Mouse (Mus musculus): ENCODE data around the gene Tnfaip1. TPM values are rescaled to one million over a fixed set of nuclear protein-coding genes. Genes with fewer than 3 reads are reported as not detected.
"Not testable (repeated sequence)": the region's sequence is repeated elsewhere in the genome, so short reads cannot be mapped to it uniquely, and the experiment has no call there.

The Tnfaip1 gene
- total RNA-seq, 2 experiments from 2014 or later: 32.1 to 32.6 TPM

DNA sequence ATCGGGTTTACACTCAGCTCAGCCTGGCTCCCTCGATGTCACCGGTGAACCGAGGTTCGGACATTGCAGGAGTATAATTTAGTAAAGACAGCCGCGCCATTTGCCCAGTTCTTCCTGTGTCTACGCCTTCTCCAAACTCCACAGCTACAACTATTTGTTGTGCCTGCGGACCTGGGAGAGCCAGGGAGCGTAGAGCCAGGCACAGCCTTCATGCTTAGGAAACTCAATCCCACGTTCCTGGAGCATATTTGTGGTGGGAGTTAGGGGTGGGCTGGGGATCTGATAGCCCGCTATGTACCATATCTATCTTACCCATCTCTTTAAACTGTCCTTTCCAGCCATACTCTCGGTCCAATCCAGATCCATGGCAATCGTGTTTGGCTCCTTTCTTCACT lies 555 bp upstream of the Tnfaip1 start:
- no peak for DNase-seq

GRCm38 (mm10) chr11:78535376-78536079 lies 604 bp downstream of the Tnfaip1 start:
- no peak for DNase-seq

DNA sequence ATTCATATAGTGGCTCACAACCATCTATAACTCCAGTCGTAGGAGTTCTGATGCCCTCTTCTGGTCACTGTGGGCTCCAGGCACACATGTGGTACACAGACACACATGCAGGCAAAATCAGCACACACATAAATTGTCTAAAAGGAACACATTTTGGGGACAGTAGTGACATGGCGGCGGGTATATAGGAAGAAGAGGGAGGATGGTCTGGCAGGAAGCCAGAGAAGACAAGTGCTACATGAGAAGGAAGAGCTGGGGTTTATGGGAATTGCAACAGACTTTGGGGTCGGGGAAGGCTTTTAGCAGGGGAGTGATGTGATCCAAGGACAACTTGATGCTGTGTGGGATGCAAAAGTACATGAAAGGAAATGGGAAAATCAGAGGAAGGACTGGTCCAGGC lies 1.6 kb downstream of the Tnfaip1 start:
- no peak for DNase-seq

GRCm38 (mm10) chr11:78531515-78531914 lies 4.6 kb downstream of the Tnfaip1 start:
- DNase-seq: not testable (repeated sequence)

- DNase-seq: no peak
Observed at GRCm38 (mm10) chr11:78531046-78531445, 5.1 kb downstream of the Tnfaip1 start.

DNA sequence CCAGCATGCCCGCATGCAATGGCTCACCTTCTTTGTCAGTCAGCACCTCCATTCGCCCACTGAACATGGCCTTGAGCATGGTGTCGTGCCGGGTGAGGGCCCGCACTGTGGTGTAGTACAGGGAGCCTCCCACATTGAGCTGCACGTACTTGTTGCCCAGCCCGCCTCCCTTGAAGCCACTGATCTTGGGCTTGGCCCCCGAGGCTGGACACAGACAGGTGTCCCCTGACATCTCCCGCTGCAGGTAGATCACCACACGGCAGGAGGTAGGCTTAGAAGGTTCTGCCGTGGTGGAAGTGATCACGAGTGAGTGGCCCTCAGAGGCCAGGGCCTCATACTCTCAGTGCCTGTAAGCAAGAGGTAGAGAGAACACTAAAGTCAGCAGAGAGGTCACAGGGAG lies 6.1 kb downstream of the Tnfaip1 start:
- DNase-seq: no peak

GRCm38 (mm10) chr11:78528714-78529113 lies 7.4 kb downstream of the Tnfaip1 start:
- no peak for DNase-seq

DNA sequence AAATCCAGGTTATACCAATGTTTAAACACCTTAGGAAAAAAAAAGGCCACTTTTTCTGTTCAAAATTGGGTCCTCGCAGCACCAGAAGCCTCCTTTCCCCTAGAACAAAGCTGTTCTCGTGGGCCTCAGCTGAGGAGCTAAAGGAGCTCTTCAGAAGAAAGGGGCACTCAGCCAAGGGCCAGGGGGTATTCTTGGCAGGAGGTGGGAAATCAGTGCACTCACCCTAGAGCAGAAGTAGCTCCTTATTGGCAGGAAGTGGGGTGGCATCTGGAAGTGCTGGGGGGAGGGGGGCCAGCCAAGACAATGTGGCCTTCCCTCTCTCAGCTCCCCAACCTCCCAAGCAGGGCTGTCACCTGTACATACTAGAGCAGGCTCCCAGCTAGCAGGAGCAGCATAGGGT lies 11.3 kb downstream of the Tnfaip1 start:
- DNase-seq: no peak

GRCm38 (mm10) chr11:78523241-78523955 lies 12.7 kb downstream of the Tnfaip1 start:
- DNase-seq: no peak

- no peak for DNase-seq
Observed at GRCm38 (mm10) chr11:78522481-78522997, 13.6 kb downstream of the Tnfaip1 start.

- DNase-seq: no peak
Observed at GRCm38 (mm10) chr11:78521880-78522279, 14.3 kb downstream of the Tnfaip1 start.

- no peak for DNase-seq
Observed at GRCm38 (mm10) chr11:78518931-78519330, 17.2 kb downstream of the Tnfaip1 start.

DNA sequence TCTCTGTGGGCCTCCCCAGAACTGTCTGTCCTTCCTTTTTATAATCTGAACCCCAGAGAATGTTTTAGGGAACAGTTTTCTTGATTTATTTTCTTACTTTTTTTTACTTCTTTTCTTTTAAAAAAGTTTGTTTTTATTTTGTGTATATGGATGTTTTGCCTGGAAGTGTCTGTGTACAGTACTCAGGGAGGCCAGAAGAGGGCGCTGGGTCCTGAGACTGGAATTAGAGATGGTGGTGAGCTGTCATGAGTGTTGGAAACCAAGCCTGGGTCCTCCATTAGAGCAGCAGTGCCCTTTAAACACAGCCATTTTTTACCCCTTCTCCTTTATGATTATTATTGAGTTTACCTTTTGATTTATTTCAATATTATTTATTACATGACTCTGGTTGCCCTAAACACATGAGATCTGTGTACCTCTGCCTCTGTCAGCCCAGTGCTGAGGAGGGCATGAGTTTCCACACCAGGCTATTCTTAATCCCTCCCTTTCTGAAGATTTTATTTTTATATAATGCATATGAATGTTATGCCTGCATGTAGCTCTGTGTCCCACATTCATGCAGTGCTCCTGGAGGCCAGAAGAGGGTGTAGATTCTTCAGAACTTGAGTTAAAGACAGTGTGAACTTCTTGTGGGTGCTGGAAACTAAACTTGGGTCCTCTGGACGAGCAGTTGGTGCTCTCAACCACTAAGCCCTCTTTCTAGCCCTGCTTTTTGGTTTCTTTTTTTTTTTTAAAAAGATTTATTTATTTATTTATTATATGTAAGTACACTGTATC lies 20.4 kb downstream of the Tnfaip1 start:
- DNase-seq: no peak

GRCm38 (mm10) chr11:78513106-78513790 lies 22.9 kb downstream of the Tnfaip1 start:
- no peak for DNase-seq

DNA sequence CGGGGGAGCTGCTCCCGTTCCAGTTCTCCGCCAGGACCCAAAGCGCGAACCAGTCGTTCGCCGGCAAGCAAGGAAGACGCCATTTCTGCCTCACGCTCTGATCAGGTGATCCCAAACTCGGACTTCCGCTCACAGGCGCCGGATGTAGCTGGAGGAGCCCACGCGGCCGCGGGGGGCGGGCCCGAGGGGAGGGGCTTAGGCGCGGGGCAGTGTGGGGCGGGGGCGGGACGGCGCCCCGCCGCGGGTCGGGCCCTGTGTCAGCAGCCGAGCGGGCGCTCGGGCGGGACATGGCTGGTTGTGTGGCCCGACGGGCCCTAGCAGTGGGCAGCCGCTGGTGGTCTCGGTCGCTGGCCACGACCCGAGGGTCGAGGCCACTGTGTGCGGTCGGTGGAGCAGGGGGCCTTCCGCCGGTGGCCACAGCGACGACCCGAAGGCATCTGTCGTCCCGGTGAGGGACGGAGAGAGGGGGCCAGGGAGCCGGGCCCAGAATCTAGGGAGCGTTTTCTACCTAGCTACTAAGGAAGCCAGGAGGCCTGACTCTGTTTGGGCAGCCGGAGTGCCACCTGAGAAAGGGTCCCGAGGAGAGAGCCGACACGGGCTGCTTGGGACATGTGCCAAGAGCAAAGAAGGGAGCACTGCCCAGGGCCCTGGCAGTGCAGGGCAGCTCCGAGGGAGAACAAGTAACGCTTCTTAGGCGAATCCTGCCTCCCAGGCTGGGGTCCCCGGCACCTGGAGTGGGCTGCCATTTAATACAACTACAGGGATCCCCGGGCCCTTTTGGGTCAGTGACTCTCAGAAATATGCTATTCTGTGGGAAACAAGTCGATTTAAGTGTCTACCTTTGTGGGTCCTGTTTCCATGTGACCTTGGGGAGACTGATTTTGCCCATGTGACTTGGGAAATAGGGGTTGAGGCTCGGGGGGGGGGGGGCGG lies 23.8 kb downstream of the Tnfaip1 start, which contains the start of the genes Tmem199 and Poldip2:
Gene Tmem199, minus strand, starts transcription at position 148 of the 933 bp plus-strand sequence.
Gene Poldip2, plus strand, starts transcription at position 169 of the 933 bp plus-strand sequence.
- peak; percentile 86 to 87 for DNase-seq

DNA sequence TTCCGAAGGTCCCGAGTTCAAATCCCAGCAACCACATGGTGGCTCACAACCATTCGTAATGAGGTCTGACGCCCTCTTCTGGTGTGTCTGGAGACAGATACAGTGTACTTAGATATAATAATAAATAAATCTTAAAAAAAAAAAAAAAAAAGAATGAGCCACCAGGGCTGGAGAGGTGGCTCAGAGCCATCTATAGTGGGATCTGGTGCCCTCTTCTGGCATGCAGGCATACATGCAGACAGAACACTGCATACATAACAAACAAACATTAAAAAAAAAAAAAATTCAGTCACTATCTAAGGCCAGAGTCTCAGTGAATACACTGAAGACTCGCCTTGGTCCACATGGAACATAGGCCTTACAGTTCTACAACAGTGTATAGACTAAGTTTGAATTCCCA lies 27.0 kb downstream of the Tnfaip1 start:
- no peak for DNase-seq

- no peak for DNase-seq
Observed at GRCm38 (mm10) chr11:78505430-78505829, 30.7 kb downstream of the Tnfaip1 start.

DNA sequence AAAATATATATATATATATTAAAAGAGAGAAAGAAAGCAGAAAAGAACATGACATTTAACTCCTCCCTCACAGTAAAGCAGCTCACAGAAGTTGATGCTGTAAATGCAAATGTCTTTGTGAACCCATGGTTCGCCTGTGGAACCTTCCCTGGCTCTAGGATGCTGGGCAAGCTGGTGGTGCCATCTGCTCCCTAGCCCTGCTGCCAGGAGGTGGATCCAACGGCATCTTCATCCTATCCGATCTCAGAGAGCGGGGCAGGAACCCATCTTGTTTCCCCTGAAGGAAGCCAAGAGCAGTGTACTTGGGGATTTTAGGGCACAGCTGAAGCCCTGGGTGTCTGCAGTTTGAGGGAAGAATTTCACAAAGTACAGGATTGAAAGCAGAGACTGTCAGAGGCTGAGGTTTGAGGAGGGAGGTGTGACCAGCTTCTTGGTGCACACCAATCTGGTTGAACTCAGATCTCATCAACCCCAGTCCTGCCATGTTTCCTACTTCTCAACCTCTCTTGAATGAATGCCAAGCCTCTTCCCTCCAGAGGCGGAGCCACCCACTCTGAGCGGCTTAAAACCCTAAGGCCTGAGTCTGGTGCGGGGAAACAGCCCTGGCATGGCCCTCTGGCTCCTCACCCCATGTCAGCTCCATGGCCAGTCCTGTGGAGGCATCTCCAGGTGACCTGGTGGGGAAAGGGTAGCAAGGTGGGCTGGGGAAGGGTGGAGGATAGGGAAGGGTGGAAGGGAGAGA lies 33.1 kb downstream of the Tnfaip1 start, which contains the start of gene Sebox:
Gene Sebox, plus strand, starts transcription at position 539 of the 742 bp plus-strand sequence.
- peak; percentile 47 to 69 for DNase-seq

DNA sequence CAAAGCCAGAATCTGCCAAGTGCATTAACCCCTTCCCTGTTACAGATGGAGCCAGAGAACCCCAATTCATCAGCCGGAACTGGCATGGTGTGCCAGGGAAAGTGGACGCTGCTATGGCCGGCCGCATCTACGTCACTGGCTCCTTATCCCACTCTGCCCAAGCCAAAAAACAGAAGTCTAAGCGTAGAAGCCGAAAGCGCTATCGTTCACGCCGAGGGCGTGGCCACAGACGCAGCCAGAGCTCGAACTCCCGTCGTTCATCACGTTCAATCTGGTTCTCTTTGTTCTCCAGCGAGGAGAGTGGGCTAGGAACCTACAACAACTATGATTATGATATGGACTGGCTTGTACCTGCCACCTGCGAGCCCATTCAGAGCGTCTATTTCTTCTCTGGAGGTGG lies 34.6 kb downstream of the Tnfaip1 start:
- DNase-seq: no peak

DNA sequence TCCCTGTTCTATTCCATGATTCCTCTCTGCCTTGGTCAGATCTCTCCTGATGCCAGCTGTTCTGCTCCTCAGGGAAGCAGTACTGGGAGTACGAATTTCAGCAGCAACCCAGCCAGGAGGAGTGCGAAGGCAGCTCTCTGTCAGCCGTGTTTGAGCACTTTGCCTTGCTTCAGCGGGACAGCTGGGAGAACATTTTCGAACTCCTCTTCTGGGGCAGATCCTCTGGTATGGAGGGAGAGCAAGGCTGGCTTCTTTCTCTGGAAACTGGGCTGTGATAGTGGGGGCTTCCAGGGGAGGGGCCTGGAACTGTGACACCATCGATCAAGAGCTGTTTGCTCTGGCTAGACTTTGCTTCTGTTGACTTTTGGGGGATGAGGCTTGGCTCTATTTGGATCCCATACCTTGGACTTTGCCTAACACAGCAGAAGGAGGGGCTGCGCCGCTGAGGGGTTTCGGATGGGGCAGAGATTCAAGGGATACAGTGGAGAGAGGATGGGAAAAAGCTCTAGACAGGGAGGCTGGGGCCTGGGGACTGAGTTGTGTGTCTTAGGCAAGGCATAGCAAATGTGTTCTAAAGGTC lies 35.4 kb downstream of the Tnfaip1 start:
- DNase-seq: no peak
